Comparison of ENCODE assay signal across 27 mouse cellular contexts in genomic region chr7:103808971-103809800, GRCm38 (mm10). TPM values are rescaled to one million over a fixed set of nuclear protein-coding genes. Genes with fewer than 3 reads are reported as not detected.
DNase-seq lines count a peak whose midpoint lies in the region; ATAC-seq lines count a peak whose summit lies in the region.
"Had no signal": no experiment of that assay in that cellular context is flagged by ENCODE, and none has a peak within 500 bp of the region (broad histone marks: within the 10 kb centered on the region; RNA-seq: fewer than 3 reads in every experiment).

No protein-coding gene starts in this region.

- H3K27me3 ChIP-seq in heart, embryonic 12.5 days (replicated peaks) = no peaks in the 10 kb centered on the region
- H3K27me3 ChIP-seq in liver, embryonic 13.5 days = no peaks in the 10 kb centered on the region
- no peaks in the 10 kb centered on the region for H3K27me3 ChIP-seq in splenic B cell, adult 2 months (ENCODE audit: control insufficient read depth, insufficient read depth, low read length, poor library complexity, severe bottlenecking)
- H3K27me3 ChIP-seq in forebrain, embryonic 14.5 days (replicated peaks; ENCODE audit: control insufficient read depth, insufficient read depth, low read length) = no peaks in the 10 kb centered on the region
- H3K27me3 ChIP-seq: embryonic facial prominence, embryonic 13.5 days; hindbrain, embryonic 12.5 days had no signal

- H3K4me2 ChIP-seq in heart, embryonic 12.5 days = peak overlapping the region; percentile 4; the same call in 1 of the 2 replicates
- H3K4me2 ChIP-seq in liver, embryonic 13.5 days = peak overlapping the region; percentile 60
- no peak overlapping the region for H3K4me2 ChIP-seq in forebrain, embryonic 14.5 days (ENCODE audit: low read length)
- H3K4me2 ChIP-seq: embryonic facial prominence, embryonic 13.5 days; hindbrain, embryonic 12.5 days had no signal

- no peaks in the 10 kb centered on the region; the same call in 1 of the 2 replicates for H3K4me1 ChIP-seq in heart, embryonic 12.5 days (replicated peaks)
- H3K4me1 ChIP-seq in liver, embryonic 13.5 days (replicated peaks) = peaks cover 34% of the 10 kb centered on the region
- H3K4me1 ChIP-seq in forebrain, embryonic 14.5 days (ENCODE audit: control insufficient read depth, insufficient read depth, low read length) = no peaks in the 10 kb centered on the region
- H3K4me1 ChIP-seq: embryonic facial prominence, embryonic 13.5 days; hindbrain, embryonic 12.5 days had no signal

- H3K9me3 ChIP-seq in heart, embryonic 12.5 days (replicated peaks) = no peaks in the 10 kb centered on the region
- no peaks in the 10 kb centered on the region for H3K9me3 ChIP-seq in liver, embryonic 13.5 days (replicated peaks)
- H3K9me3 ChIP-seq in forebrain, embryonic 14.5 days (replicated peaks; ENCODE audit: control insufficient read depth, low read length) = no peaks in the 10 kb centered on the region
- H3K9me3 ChIP-seq: embryonic facial prominence, embryonic 13.5 days; hindbrain, embryonic 12.5 days had no signal

- no peak overlapping the region for H3K4me3 ChIP-seq in heart, embryonic 12.5 days
- peak overlapping the region; percentile 41 for H3K4me3 ChIP-seq in liver, embryonic 13.5 days (replicated peaks)
- H3K4me3 ChIP-seq in forebrain, embryonic 14.5 days (ENCODE audit: low read depth, low read length) = no peak overlapping the region
- H3K4me3 ChIP-seq: embryonic facial prominence, embryonic 13.5 days; hindbrain, embryonic 12.5 days had no signal

- DNase-seq in heart, adult 18-20 months = no peak
- peak; percentile 91 for DNase-seq in MEL-GATA-1-ER (ENCODE audit: extremely low read depth, low read depth)
- DNase-seq in liver, embryonic 13.5 days = no peak
- DNase-seq in splenic B cell, adult 2 months (ENCODE audit: low read depth, low spot score) = peak; percentile 35
- DNase-seq in gastrocnemius, postnatal 4 days (ENCODE audit: low spot score in 2 of 2) = no peak
- DNase-seq in forebrain, embryonic 14.5 days (ENCODE audit: low spot score) = no peak
- DNase-seq: adrenal gland, postnatal 36 days; cerebellum, adult 8-10 months; kidney, adult 8-10 months; kidney, postnatal 25 days; lung, adult 2 months; right cerebral cortex, postnatal 25 days had no signal

- H3K36me3 ChIP-seq in heart, embryonic 12.5 days = no peaks in the 10 kb centered on the region
- no peaks in the 10 kb centered on the region for H3K36me3 ChIP-seq in liver, embryonic 13.5 days
- no peaks in the 10 kb centered on the region for H3K36me3 ChIP-seq in splenic B cell, adult 2 months (ENCODE audit: control insufficient read depth, insufficient read depth, low read length, poor library complexity, severe bottlenecking)
- H3K36me3 ChIP-seq in forebrain, embryonic 14.5 days (ENCODE audit: control insufficient read depth, insufficient read depth, low read length) = no peaks in the 10 kb centered on the region
- H3K36me3 ChIP-seq: embryonic facial prominence, embryonic 13.5 days; hindbrain, embryonic 12.5 days had no signal

- no peak for ATAC-seq in heart, embryonic 12.5 days (ENCODE audit: insufficient number of reproducible peaks, low FRiP score)
- no peak for ATAC-seq in liver, embryonic 13.5 days (ENCODE audit: low read depth)
- ATAC-seq in forebrain, embryonic 14.5 days = no peak
- ATAC-seq: activated CD4-positive, CD25-positive, alpha-beta regulatory T cell, adult 4 months; inflammation-experienced regulatory T-cells, adult 6 months had no signal

- no peak overlapping the region for H3K27ac ChIP-seq in heart, embryonic 12.5 days (ENCODE audit: poor library complexity, severe bottlenecking)
- H3K27ac ChIP-seq in liver, embryonic 13.5 days = peak overlapping the region; percentile 97
- no peak overlapping the region for H3K27ac ChIP-seq in forebrain, embryonic 14.5 days (ENCODE audit: low read depth, low read length)
- H3K27ac ChIP-seq: embryonic facial prominence, embryonic 13.5 days; hindbrain, embryonic 12.5 days had no signal

- WGBS in heart, embryonic 12.5 days = 20% methylated on average over 5 of the region's 5 CpGs
- WGBS in liver, embryonic 13.5 days (ENCODE audit: insufficient replicate concordance) = 7% methylated on average over 5 of the region's 5 CpGs
- 74% methylated on average over 5 of the region's 5 CpGs for WGBS in forebrain, embryonic 14.5 days

- no peak overlapping the region for H3K9ac ChIP-seq in heart, embryonic 12.5 days
- peak overlapping the region; percentile 70 for H3K9ac ChIP-seq in liver, embryonic 13.5 days
- H3K9ac ChIP-seq in forebrain, embryonic 14.5 days (ENCODE audit: low read length) = no peak overlapping the region
- H3K9ac ChIP-seq: embryonic facial prominence, embryonic 13.5 days; hindbrain, embryonic 12.5 days had no signal

RNA-seq across cellular contexts. Expression of gene Hbb-bt, which starts 4.6 kb away (rescaled TPM):
- 3,072 and 3,403 TPM in 2 replicates for polyA plus RNA-seq in heart, embryonic 12.5 days (2016; fragmentation: Nextera tagmentation; extraction: Ambion mirVana)
- 1,000 to 10,000 TPM; 1,004 to 1,120 TPM for total RNA-seq in heart, adult 18-20 months (2021)
- 49,070 and 53,102 TPM in 2 replicates for polyA plus RNA-seq in liver, embryonic 13.5 days (2015; fragmentation: Nextera tagmentation; extraction: Ambion mirVana)
- total RNA-seq in gastrocnemius, postnatal 4 days (2021) = 10 to 100 TPM; 62.8 to 81.8 TPM
- polyA plus RNA-seq in forebrain, embryonic 14.5 days (2014; fragmentation: Nextera tagmentation; extraction: Ambion mirVana) = 1,580 and 1,724 TPM in 2 replicates

RNA-seq across cellular contexts. Expression of gene Olfr67, which starts 17.6 kb away (rescaled TPM):
- not detected in 2 replicates for polyA plus RNA-seq in heart, embryonic 12.5 days (2016; fragmentation: Nextera tagmentation; extraction: Ambion mirVana)
- total RNA-seq in heart, adult 18-20 months (2021) = not detected
- polyA plus RNA-seq in liver, embryonic 13.5 days (2015; fragmentation: Nextera tagmentation; extraction: Ambion mirVana) = not detected in 2 replicates
- not detected for total RNA-seq in gastrocnemius, postnatal 4 days (2021)
- not detected in 2 replicates for polyA plus RNA-seq in forebrain, embryonic 14.5 days (2014; fragmentation: Nextera tagmentation; extraction: Ambion mirVana)
- total RNA-seq: adrenal gland, postnatal 36 days; gastrocnemius, adult 18-20 months; left cerebral cortex, adult 18-20 months; midbrain, postnatal 0 days; neutrophil, adult 5-6 weeks had no signal
- polyA plus RNA-seq: activated CD4-positive, CD25-positive, alpha-beta regulatory T cell, adult 4 months; cortical plate, adult 2 months; embryonic facial prominence, embryonic 13.5 days; gonadal fat pad, adult 2 months; heart, embryonic 16.5 days; hindbrain, embryonic 12.5 days; inflammation-experienced regulatory T-cells, adult 6 months; limb, embryonic 11.5 days; lung, adult 2 months; midbrain, postnatal 0 days; stomach, embryonic 16.5 days; thymus, postnatal 0 days had no signal

RNA-seq across cellular contexts. Expression of gene Hbb-bs, which starts 18.7 kb away (rescaled TPM):
- 2,689 and 3,022 TPM in 2 replicates for polyA plus RNA-seq in heart, embryonic 12.5 days (2016; fragmentation: Nextera tagmentation; extraction: Ambion mirVana)
- total RNA-seq in heart, adult 18-20 months (2021) = over 10,000 TPM; 10,167 to 10,648 TPM
- polyA plus RNA-seq in liver, embryonic 13.5 days (2015; fragmentation: Nextera tagmentation; extraction: Ambion mirVana) = 91,050 and 104,119 TPM in 2 replicates
- 100 to 1,000 TPM; 289 to 541 TPM for total RNA-seq in gastrocnemius, postnatal 4 days (2021)
- polyA plus RNA-seq in forebrain, embryonic 14.5 days (2014; fragmentation: Nextera tagmentation; extraction: Ambion mirVana) = 3,810 and 4,891 TPM in 2 replicates

RNA-seq across cellular contexts. Expression of gene Olfr68, which starts 29.7 kb away (rescaled TPM):
- not detected in 2 replicates for polyA plus RNA-seq in heart, embryonic 12.5 days (2016; fragmentation: Nextera tagmentation; extraction: Ambion mirVana)
- total RNA-seq in heart, adult 18-20 months (2021) = not detected
- not detected in 2 replicates for polyA plus RNA-seq in liver, embryonic 13.5 days (2015; fragmentation: Nextera tagmentation; extraction: Ambion mirVana)
- not detected for total RNA-seq in gastrocnemius, postnatal 4 days (2021)
- polyA plus RNA-seq in forebrain, embryonic 14.5 days (2014; fragmentation: Nextera tagmentation; extraction: Ambion mirVana) = not detected in 2 replicates
- total RNA-seq: adrenal gland, postnatal 36 days; gastrocnemius, adult 18-20 months; left cerebral cortex, adult 18-20 months; midbrain, postnatal 0 days; neutrophil, adult 5-6 weeks had no signal
- polyA plus RNA-seq: activated CD4-positive, CD25-positive, alpha-beta regulatory T cell, adult 4 months; cortical plate, adult 2 months; embryonic facial prominence, embryonic 13.5 days; gonadal fat pad, adult 2 months; heart, embryonic 16.5 days; hindbrain, embryonic 12.5 days; inflammation-experienced regulatory T-cells, adult 6 months; limb, embryonic 11.5 days; lung, adult 2 months; midbrain, postnatal 0 days; stomach, embryonic 16.5 days; thymus, postnatal 0 days had no signal

RNA-seq across cellular contexts. Expression of gene Hbb-bh2, which starts 31.1 kb away (rescaled TPM):
- polyA plus RNA-seq in heart, embryonic 12.5 days (2016; fragmentation: Nextera tagmentation; extraction: Ambion mirVana) = 0.50 and 0.56 TPM in 2 replicates
- total RNA-seq in heart, adult 18-20 months (2021) = not detected
- 0.32 and 0.36 TPM in 2 replicates for polyA plus RNA-seq in liver, embryonic 13.5 days (2015; fragmentation: Nextera tagmentation; extraction: Ambion mirVana)
- total RNA-seq in gastrocnemius, postnatal 4 days (2021) = not detected
- not detected in 2 replicates for polyA plus RNA-seq in forebrain, embryonic 14.5 days (2014; fragmentation: Nextera tagmentation; extraction: Ambion mirVana)
- total RNA-seq: adrenal gland, postnatal 36 days; gastrocnemius, adult 18-20 months; left cerebral cortex, adult 18-20 months; midbrain, postnatal 0 days; neutrophil, adult 5-6 weeks had no signal
- polyA plus RNA-seq: activated CD4-positive, CD25-positive, alpha-beta regulatory T cell, adult 4 months; cortical plate, adult 2 months; embryonic facial prominence, embryonic 13.5 days; gonadal fat pad, adult 2 months; heart, embryonic 16.5 days; hindbrain, embryonic 12.5 days; inflammation-experienced regulatory T-cells, adult 6 months; limb, embryonic 11.5 days; lung, adult 2 months; midbrain, postnatal 0 days; stomach, embryonic 16.5 days; thymus, postnatal 0 days had no signal

Comparison
In these comparisons a context has a peak if more than half of its experiments do, and no peak if none do; other contexts are left out.
1. DNase-seq: peak in MEL-GATA-1-ER (single experiment) and splenic B cell, adult 2 months (single experiment); none in heart, adult 18-20 months (0 of 2), liver, embryonic 13.5 days (single experiment), gastrocnemius, postnatal 4 days (0 of 2) and forebrain, embryonic 14.5 days (single experiment).
2. RNA of gene Hbb-bt, which starts 4.6 kb away (polyA plus RNA-seq): 49,070 to 53,102 TPM in liver, embryonic 13.5 days; 3,072 to 3,403 TPM in heart, embryonic 12.5 days and 1,580 to 1,724 TPM in forebrain, embryonic 14.5 days; every median in the first group is over 10 times any median in the second.
3. RNA of gene Hbb-bs, which starts 18.7 kb away (polyA plus RNA-seq): 91,050 to 104,119 TPM in liver, embryonic 13.5 days; 3,810 to 4,891 TPM in forebrain, embryonic 14.5 days and 2,689 to 3,022 TPM in heart, embryonic 12.5 days; every median in the first group is over 10 times any median in the second.